Mouse (Mus musculus): ENCODE measurements around the gene Junb.

The Junb gene

GRCm38 (mm10) chr8:84987388-84987787, 8.9 kb upstream of the Junb start:
- DNase-seq = no peak

- no peak for DNase-seq
Observed at GRCm38 (mm10) chr8:84986379-84986945, 7.9 kb upstream of the Junb start.

DNA sequence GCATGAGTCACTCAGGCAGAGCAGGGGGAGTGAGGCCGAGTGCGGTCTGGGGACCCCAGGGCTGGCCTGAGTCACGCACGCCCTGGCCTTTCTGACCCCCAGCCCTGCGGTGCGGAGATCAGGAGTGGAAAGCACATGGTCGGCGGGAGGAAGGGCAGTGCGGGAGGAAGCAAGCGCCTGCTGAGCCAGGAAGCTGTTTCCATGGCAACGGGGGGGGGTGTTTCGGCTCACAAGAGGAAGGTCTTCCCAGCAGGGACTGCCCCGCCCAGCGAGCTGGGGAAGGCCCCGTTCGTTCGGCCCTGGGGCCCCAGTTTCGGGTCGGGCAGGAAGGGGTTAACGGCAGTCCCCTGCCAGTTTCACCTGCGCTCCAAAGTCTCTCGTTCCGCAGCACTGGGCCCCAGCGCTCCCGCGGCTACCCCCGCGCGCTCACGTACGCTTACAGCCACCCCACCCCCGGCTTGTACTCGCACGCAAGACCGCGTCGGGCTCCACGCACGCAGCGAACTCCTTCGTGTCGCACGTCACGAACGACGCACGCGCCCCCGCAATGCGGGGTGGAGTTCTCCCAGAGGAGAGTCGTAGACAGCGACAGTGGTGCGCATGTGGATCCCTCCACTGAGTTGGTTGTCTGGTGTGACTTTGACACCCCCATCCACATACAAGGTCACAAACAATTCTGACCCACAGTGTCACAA, 7.3 kb upstream of the Junb start:
- DNase-seq = peak; percentile 91

- no peak for DNase-seq
Observed at GRCm38 (mm10) chr8:84985049-84985683, 6.6 kb upstream of the Junb start.

- no peak for DNase-seq
Observed at GRCm38 (mm10) chr8:84984294-84985048, 6.0 kb upstream of the Junb start.

- DNase-seq = no peak
Observed at GRCm38 (mm10) chr8:84982499-84983011, 4.0 kb upstream of the Junb start.

DNA sequence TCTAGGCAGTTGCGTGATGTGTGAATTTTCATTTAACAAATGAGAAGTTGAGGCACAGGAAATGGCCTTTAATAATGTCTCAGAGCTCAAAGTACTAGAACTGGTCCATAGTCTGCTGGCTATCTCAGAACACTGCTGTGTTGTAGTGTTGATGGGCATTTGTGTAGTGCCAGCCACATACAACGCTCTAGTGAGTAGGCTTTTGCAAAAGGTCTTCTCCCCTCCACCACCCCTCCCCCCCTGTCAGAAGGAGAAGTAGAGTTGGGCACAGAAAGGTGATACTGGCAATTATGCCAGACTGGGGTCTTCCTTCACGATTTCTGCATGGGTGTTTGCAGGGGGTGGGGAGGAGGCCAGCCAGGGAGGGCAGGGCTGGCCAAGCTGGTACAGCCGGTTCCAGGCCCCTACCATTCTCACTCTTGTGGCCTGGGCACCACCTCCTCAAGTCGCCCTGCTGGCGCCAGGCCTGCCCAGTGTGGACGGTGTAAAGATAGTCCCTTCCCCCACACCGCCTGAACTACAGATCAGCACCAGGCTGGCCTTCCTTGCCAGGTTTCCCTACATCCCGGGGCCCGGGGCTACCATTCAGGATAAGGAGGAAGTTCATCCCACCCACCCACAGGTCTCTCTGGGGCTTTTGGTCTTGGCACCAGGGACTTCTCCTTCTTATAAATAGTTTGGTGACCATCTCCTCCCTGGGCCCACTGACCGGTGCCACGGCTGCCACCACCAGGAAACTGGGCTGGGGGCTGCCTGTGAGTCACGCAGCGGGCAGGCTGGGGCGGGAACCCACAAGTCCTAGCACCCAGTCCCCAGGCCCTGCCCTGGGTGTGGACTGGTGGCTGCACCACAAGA, 3.4 kb upstream of the Junb start:
- DNase-seq = no peak

- DNase-seq = peak; percentile 86
Observed at GRCm38 (mm10) chr8:84980622-84981358, 2.3 kb upstream of the Junb start.

DNA sequence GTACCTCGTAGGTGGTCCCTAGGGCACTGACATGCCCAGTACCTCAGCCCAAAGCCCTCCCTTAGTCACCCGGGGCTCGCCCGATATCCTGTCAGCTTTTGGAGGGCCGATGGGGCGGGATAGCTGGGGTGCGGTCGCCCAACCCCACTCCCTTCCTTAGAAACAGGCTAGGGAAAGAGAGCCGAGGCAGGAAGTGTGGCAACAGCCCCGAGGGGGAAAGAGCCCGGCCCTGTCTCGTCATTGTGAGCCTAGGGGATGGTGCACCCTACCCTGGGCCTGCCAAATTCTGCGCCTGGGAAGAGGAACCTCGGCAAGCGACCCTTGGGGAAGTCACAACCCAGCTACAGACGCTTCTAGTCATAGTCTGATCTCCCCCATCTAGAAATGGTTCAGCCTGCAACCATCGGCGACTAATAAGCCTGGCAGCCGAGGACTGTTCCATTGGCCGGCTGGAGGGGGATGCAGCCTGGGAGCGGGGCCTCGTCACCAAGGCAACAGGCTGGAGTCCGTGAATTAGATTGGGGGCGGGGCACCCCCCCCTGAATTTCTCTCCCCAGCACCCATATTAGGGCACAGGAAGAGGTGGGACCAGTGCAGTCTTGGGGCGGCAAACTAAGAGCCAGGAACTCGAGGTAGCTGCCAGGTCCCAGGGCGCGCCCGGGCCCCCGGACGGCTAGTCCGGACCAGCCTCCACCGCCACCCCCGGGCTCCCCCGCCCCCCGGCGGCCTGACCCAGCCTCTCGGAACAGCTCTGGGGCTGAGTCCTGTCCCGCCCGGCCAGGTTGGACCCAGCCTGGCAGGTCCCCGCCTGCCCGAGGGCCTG, 1.3 kb upstream of the Junb start:
- DNase-seq = peak; percentile 96

GRCm38 (mm10) chr8:84977435-84978247, 877 bp downstream of the Junb start:
- peak; percentile 63 for DNase-seq

DNA sequence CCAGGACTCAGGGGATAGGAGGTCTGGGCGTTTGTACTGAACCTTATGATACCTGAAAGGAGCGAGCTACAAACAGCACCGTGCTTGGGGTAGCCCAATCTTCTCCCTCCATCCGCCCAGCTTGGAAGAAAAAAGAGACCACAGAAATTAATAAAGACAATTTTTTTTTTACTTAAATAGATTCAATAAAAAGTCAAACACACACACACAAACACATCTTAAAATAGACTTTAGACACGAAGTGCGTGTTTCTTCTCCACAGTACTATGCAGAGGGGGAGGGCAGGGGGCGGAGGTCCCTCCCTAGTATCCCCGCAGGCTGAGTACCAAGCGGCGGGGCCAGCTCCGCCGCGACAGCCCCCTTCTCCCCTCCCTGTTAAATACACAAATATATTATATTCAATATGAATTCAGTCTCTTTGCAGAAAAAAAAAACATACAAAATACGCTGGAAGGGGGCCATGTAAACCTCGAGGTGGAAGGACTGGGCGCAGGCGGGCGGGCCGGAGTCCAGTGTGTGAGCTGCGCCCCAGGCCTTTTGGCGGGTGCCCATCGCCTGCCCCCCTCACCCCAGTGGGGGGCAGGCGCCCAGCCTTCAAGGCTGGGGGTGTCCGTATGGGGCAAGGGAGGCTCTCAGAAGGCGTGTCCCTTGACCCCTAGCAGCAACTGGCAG, 1.6 kb downstream of the Junb start:
- no peak for DNase-seq

DNA sequence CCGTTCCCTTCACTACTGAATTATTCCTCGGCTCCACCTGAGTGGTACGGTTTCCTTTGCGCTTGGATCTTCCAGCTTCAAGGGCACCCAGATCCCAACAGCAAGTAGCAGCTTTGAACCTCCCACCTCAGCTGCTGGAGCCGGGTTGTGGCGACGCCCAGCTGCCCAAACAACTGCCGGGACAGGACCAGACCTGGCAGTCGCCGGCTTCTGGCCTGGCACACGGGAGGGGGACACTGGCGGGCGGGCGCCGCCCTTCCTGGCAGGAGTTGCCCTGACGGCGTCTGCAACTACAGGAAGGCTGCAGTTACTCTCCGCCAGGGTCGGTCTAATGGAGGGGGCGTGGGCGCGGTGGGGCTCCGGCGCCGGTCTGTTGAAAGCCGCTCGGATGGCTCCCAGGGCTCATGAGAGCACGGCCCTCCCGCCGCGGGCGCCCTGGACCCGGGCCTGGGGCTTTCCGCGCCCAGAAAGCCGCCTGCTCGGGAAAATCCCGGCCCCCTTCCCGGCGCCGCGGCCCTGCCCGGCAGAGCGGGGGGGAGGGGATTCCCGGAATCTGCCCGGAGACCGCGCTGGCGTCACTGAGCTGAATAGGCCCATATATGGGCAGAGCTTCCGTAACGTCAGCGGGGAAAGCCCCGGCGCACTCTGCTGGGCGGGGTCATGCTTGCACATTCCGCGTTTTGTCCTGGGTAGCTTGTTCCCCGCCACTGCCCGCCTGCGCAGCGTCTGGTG, 2.3 kb downstream of the Junb start:
- DNase-seq = peak; percentile 96

DNA sequence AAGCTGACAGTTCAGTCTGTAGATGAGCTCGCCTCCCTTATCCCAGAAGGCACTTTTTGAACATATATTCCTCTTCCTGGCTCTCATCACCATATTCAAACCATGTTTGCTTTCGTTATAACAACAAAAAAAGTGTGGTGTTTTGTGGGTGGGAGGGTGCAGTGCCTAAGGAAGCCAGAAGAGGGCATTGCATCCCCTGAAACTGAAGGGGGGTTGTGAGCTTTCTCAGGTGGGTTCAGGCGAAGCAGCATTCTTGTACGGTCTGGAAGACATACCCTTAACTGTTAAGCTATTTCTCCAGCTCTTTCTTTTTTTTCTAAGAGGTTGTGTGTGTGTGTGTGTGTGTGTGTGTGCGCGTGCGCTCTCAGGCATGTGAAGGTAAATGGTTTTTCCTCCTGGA, 3.1 kb downstream of the Junb start:
- peak; percentile 68 for DNase-seq

DNA sequence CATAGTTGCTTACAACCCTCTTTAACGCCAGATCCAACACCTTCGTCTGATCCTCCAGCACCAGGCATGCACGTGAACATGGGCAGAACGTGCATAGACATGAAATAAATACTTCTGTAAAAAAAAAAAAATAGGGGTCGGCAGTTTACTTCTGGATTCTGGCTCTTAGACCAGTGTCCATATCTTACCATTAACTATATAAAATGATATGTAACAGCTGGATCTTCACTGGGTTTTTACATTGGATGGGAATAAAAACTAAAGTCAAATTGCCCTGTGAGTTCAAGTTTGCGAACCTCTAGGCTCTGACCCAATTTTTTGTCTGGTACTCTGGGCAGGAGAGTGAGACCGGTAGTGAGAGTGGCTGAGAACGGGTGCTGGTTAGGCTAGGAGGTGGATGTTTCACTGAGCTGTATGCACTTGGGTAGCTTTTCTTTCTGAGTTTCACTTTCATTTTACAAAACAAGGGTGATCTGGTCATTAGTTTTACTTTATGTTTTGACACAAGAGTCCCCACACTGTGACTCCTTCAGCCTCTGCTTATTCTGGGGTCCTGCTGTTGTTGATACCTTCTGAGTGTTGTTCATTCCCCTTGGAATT, 3.9 kb downstream of the Junb start:
- no peak for DNase-seq

- peak; percentile 84 for DNase-seq
Observed at GRCm38 (mm10) chr8:84973803-84974542, 4.5 kb downstream of the Junb start.

DNA sequence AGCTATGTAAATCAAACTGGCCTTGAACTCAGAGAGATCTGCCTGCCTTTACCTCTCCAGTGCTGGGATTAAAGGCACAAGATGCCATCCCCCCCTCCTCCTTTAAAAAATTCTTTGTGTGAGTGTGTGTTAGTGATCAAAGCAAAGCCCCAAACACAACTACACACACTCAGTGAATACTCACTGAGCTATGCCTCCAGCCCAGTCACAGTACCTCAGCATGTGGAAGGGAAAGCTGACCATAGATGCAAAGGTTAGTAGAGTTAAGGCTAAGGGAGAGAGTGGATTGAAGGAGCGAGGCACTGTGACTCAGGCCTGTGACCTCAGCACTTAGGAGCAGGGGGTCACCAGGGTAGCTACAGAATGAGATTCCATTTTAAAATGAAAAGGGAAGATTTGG, 5.4 kb downstream of the Junb start:
- DNase-seq = no peak

DNA sequence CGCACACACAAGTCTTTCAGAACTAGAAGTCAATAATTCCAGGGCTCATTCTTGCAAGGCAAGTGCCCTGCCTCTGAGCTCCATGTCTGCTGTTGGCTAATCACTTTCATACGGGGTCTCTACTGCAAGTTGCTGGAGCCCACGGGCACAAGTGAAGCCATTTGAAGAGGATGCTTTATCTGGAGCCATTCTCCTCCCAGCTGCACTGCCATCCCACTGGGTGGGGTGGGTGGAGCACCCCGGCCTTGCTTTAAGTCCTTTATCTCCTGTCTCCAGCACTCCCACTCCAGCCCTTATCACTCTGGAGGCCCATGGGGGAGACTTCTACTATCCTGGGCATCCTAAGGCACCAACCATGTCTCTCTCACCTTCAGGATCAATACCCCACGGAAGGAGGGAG, 7.6 kb downstream of the Junb start:
- no peak for DNase-seq
